Mouse (Mus musculus) lung, postnatal 36 days (tissue): ENCODE measurements at regions not wholly inside any gene's neighbourhood (a gene's known extent, or its start where the extent isn't known, plus 50 kb on each side); places are given as distances from the start of the nearest gene placed in this dataset.

Source experiments
- DNase-seq: peaks from one replicate; pipeline ENCODE4 v3.0.0; 2022; ENCODE audit warnings: mixed read lengths

DNA sequence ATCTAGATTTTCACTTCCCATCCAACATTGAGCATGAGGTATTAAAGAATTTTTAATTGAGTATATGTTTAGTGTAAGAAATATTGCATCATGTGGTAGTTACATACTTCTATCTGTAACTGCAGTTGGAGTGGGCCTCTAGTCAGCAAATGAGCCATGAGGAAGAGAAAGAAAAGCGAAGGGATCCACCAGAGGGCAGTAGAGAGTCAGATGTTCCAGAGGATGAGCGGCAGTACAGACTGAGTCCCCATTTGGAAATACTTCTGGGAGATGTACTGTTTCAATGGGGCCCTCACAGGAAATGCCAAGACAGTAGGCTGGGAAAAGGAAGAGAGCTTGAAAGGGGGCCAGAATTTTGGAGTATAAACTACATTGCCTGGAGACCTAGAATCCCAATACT, 221.2 kb downstream of the Myh15 start:
- DNase-seq: peak; percentile 84

GRCm38 (mm10) chr16:49288096-49288714, 230.9 kb downstream of the Myh15 start:
- DNase-seq: no peak

- peak; percentile 53 for DNase-seq
Observed at GRCm38 (mm10) chr16:49289200-49290079, 232.2 kb downstream of the Myh15 start.

DNA sequence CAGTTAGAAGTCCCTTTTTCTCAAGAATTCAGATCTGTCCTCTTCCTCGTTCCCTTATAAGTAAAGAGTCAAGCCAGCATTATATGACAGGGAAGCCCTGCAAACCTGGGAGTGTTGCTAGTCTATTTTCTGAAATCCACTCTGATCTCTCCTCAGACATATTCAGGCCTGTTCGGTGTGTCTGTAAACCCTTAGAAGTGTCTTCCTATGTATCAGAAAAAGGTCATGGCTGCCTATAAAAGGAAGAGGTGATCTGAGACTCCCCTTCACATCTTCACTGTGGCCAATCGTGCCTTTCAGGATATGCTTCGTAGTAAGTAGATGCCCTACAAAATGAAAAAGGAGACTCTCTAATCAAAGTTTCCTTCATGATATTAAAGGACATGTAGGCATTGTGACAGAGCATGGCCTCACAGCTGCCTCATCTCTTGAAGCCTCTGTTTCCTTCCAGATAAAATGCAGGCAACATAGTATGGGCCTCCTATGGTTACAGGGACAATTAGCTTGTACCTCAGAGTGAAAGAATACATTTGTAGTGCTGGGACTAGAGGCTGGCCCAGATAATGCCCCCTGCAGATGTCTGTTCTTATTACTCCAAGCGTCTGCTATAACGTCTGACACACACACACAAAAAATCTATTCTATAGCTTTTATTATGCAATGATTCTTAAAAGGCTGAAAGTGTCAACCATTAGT, 246.5 kb downstream of the Myh15 start:
- DNase-seq: no peak

GRCm38 (mm10) chr16:49304354-49304753, 247.1 kb downstream of the Myh15 start:
- DNase-seq: no peak

GRCm38 (mm10) chr16:49317061-49317460, 259.8 kb downstream of the Myh15 start:
- no peak for DNase-seq

DNA sequence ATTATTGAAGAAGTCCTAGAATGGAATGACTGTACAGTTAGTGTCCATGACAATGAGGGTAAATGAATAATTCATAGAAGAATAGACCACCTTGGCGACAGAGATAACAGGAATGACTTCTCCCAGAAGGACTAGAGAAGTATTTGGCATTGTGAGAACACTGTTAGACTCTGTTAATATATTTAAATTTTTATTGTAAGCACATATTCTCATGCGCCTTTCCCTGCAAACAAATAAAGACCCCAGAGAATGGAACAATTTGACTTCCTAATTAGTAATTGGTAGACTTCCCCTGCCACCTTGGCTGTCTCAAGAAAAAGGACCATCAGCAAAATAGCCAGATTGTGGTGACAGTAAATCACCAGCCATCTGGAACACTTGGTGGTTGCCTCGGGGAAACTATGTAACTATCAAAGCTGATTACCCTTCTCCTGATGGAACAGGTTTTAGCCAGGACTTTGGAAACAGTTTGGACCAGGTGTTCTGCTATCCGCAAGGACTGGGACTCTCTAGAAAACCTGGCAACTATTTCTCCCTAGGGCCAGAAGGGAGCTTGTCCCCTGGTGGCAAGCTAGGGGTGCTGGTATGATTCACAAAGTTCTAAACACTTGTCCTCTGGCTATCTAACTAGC, 261.9 kb downstream of the Myh15 start:
- no peak for DNase-seq

DNA sequence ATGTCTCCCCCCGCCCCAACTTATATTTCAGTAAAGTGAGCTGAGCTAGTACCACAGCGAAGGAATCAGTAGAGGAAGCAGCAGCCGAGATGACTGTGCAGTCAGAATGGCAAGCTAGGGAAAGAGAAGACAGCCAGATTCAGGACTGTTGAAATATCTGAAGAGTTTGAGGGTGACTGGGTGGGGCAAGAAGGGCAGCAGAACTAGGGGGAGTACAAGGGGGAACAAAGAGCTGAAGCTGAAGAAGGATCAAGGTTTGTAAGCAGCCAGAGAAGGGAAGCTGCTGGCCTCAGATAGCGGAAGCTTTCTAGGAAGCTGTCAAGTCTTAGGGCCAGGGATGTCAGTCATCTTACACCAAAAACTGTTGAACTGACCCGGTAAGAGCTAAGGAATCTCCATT, 262.5 kb downstream of the Myh15 start:
- DNase-seq: no peak

DNA sequence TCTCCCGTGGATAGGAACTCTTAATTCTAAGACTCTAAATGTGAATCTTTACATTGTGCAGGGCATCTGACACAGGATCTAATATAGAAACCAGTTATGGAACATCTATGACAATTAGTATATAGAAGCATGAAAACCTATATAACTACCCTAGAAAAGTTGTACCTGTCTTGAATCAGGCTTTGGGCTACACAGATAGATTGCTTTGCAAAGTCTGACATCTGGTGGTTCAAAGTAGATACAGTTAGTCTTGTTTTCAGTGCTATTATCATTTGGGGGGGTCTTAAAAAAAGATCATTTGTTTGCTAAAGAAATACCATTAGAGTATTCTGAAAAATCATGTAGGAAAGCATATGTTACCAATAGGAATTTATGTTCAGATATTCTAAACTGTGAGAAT, 264.7 kb downstream of the Myh15 start:
- DNase-seq: no peak

GRCm38 (mm10) chr16:49330725-49331386, 273.6 kb downstream of the Myh15 start:
- no peak for DNase-seq

DNA sequence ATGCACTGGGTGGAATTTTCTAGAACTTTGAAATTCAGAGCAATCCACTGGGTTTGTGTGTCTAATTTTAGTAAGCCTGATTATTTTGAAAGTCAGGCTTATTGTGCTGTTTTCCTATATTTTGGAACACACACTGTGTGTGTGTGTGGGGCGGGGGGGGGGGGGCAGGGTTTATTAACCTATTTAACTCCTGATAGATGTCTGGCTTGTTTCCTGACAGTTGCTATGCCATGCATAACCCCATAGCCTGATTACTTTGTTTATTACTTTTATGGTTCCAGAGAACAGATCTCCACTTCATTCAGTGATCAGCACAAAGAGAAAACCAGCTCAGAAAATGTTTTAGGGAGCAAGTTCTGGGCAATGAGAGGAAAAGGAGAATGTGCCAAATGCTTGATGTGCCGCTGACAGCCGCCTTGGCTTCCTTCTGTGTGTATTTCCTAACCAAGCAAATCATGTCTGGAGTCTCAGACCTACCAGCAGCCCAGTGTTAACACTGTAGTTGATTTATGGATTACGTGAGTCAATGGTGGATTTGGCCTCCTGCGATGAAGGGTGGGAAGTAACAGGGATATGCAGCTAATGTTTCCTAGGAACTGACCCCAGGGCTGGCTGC, 274.9 kb downstream of the Myh15 start:
- DNase-seq: peak; percentile 45

DNA sequence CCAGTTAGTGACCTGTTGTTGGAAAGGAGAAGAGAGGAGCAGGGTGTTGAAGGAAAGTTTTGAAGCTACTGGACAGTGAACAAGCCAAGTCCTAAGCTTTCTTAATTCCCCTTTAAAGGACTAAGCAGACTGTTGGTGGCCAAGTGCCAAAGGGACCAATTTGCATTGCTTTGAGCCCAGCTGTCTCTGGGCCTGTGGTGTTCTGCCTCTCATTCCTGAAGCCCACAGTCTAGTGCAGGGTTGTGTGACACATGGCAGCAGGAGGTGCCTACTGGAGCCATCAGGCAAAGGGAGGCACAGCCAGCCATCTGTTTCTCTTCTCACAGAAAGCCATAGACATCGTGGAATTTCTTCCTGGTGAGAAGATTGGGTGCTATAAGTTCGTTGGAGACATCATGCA, 278.6 kb downstream of the Myh15 start:
- peak; percentile 5 for DNase-seq

- no peak for DNase-seq
Observed at GRCm38 (mm10) chr16:49337948-49338347, 280.7 kb downstream of the Myh15 start.

- no peak for DNase-seq
Observed at GRCm38 (mm10) chr16:49358404-49358803, 301.1 kb downstream of the Myh15 start.

- DNase-seq: no peak
Observed at GRCm38 (mm10) chr16:49361731-49362130, 304.4 kb downstream of the Myh15 start.

DNA sequence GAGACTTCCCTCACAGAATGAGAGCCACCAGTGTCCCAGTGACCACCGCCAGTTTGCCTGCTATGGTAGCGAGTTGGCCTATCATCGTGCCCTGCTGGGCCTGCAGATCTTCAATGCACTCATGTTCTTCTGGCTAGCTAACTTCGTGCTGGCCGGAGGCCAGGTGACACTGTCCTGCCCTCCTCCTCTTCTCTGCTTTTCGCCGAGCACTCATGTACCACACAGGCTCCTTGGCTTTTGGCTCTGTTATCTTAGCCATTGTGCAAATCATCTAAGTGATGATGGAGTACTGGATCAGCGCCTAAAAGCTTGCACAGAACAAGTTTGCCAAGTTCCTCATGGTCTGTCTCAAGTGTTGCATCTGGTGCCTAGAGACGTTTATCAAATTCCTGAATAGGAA, 312.2 kb downstream of the Myh15 start:
- peak; percentile 23 for DNase-seq

DNA sequence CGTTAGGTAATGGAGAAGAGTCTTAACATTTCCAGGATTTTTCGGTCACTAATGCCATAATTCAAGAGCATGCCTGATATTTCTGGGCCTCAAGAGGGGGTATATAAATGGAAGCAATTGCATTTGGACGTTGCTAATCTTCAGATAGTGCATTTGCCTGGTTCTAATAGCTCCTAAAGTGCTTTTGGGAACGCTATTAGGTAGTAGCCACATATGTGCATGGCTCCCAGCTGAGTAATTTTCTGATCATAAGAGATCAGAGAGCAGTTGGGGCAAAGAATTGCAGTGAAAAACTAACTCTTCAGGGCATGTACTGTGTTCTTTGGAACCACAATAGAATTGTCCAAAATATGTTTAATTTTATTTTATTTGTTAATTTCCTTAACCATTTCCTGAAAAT, 317.8 kb downstream of the Myh15 start:
- DNase-seq: no peak

- no peak for DNase-seq
Observed at GRCm38 (mm10) chr16:49378917-49379473, 320.0 kb upstream of the Ift57 start.

- DNase-seq: no peak
Observed at GRCm38 (mm10) chr16:49388135-49388534, 310.9 kb upstream of the Ift57 start.

DNA sequence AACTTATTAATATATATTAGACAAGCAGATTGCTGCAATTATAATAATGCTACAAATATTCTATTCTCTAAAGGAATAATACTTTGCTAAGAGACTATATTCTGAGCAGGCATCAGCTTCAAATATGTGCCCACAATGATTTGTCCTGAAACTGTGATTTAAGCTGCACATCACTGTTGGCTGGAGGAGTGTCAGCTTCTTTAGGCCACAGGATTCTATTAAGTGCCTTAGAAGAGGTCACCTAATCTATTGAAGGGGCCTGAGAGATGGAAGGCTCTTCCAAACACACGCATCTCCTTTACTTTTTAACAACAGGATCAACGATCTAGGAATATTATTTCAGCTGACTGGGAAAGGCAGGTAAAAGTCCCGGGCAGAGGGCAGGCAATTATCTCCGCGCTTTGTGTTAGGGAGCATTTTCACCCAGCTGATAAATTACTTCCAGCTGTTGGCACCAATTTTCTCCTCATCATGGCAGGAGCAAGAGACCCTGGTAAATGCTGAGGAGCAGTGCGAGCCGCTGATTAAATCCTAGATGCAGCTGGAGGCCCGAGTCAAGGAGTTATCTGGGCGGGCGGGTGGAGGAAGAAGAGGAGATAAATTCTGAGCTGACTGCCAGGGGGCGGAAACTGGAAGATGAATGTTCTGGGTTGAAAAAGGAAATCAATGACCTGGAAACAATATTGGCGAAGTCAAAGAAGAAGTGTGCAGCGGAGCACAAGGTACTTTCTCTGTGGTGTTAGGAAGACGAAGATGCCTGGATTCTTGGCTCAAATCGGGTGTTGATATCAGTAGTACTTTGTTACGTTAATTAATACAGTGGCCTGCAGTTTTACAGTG, 290.9 kb upstream of the Ift57 start:
- no peak for DNase-seq

- DNase-seq: no peak
Observed at GRCm38 (mm10) chr16:49409235-49409634, 289.8 kb upstream of the Ift57 start.
